ENCODE assay signal across 10 mouse cellular contexts in the genomic region with DNA sequence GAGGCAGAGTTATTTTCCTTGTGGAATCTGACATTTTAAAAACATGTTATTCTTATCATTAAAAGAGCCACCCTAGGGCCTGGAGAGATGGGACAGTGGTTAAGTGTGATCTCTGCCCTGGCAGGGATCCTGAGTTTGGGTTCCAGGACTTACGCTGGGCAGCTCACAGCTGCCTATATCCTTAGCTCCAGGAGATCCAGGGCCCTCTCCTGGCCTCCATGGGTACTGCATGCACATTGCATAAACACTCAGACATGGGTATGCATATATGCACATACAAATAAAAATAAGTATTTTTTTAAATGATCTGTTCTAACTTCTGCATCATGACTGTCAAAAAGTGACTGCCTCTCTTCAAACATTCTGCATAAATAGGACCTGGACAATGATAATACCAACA.
DNase-seq lines count a peak whose midpoint lies in the region; ATAC-seq and TF ChIP-seq lines count a peak whose summit lies in the region.
"Had no signal": no experiment of that assay in that cellular context is flagged by ENCODE, and none has a peak within 500 bp of the region (broad histone marks: within the 10 kb centered on the region; RNA-seq: fewer than 3 reads in every experiment).

No protein-coding gene starts in this region.

- H3K4me2 ChIP-seq in kidney, postnatal 0 days (ENCODE audit: low read length) = no peak overlapping the region
- H3K4me2 ChIP-seq: intestine, embryonic 15.5 days; neural tube, embryonic 13.5 days had no signal

- no peak overlapping the region for H3K4me3 ChIP-seq in kidney, postnatal 0 days (replicated peaks; ENCODE audit: low read depth, low read length)
- H3K4me3 ChIP-seq: intestine, embryonic 15.5 days; neural tube, embryonic 13.5 days had no signal

- WGBS in kidney, postnatal 0 days = 67% methylated on average over 1 of the region's 1 CpGs

- H3K36me3 ChIP-seq in kidney, postnatal 0 days (ENCODE audit: insufficient read depth, low read length) = no peaks in the 10 kb centered on the region
- H3K36me3 ChIP-seq: intestine, embryonic 15.5 days; neural tube, embryonic 13.5 days had no signal

- no peaks in the 10 kb centered on the region for H3K9me3 ChIP-seq in kidney, postnatal 0 days (replicated peaks; ENCODE audit: low read length)
- H3K9me3 ChIP-seq: intestine, embryonic 15.5 days; neural tube, embryonic 13.5 days had no signal

- no peak overlapping the region for H3K27ac ChIP-seq in kidney, postnatal 0 days
- H3K27ac ChIP-seq: intestine, embryonic 15.5 days; neural tube, embryonic 13.5 days had no signal

- peak; percentile 11 to 58 for DNase-seq in adrenal gland, adult (ENCODE audit: inconsistent age in 2 of 2, low spot score in 1 of 2)
- DNase-seq in adrenal gland, adult 2 months = no peak
- DNase-seq in layer of hippocampus, adult 11-12 months (ENCODE audit: low spot score) = peak; percentile 33
- no peak for DNase-seq in layer of hippocampus, postnatal 36 days
- peak; percentile 36 for DNase-seq in ES-CJ7 (ENCODE audit: low read depth, low spot score)
- DNase-seq in kidney, postnatal 0 days (ENCODE audit: low spot score) = no peak
- no peak for DNase-seq in urinary bladder, postnatal 4 days (ENCODE audit: low spot score in 2 of 2)
- no peak for DNase-seq in frontal cortex, postnatal 10 days (ENCODE audit: low spot score in 2 of 2)

- TF ChIP-seq CTCF in kidney, postnatal 0 days (IDR thresholded peaks at IDR 0.05; ENCODE audit: low read depth) = peak; percentile 35; the same call in 1 of the 2 replicates

- H3K4me1 ChIP-seq in kidney, postnatal 0 days (replicated peaks; ENCODE audit: insufficient read depth, low read length) = no peaks in the 10 kb centered on the region
- H3K4me1 ChIP-seq: intestine, embryonic 15.5 days; neural tube, embryonic 13.5 days had no signal

- H3K9ac ChIP-seq in kidney, postnatal 0 days (ENCODE audit: low read depth, low read length) = no peak overlapping the region
- H3K9ac ChIP-seq: intestine, embryonic 15.5 days; neural tube, embryonic 13.5 days had no signal

- H3K27me3 ChIP-seq in kidney, postnatal 0 days (ENCODE audit: insufficient read depth, low read length) = no peaks in the 10 kb centered on the region
- H3K27me3 ChIP-seq: intestine, embryonic 15.5 days; neural tube, embryonic 13.5 days had no signal

- no peak for ATAC-seq in kidney, postnatal 0 days (replicated peaks; ENCODE audit: low FRiP score, low read depth)
- ATAC-seq: intestine, embryonic 15.5 days had no signal

Comparison
In these comparisons a context has a peak if more than half of its experiments do, and no peak if none do; other contexts are left out.
1. DNase-seq: peak in adrenal gland, adult (2 of 2), layer of hippocampus, adult 11-12 months (single experiment) and ES-CJ7 (single experiment); none in adrenal gland, adult 2 months (single experiment), layer of hippocampus, postnatal 36 days (0 of 2), kidney, postnatal 0 days (single experiment), urinary bladder, postnatal 4 days (0 of 2) and frontal cortex, postnatal 10 days (0 of 2).